Mouse (Mus musculus): Measurements from ENCODE around the gene Cacng1. TPM values are rescaled to one million over a fixed set of nuclear protein-coding genes. Genes with fewer than 3 reads are reported as not detected.

Cacng1 gene
- total RNA-seq (2012; rRNA removed) (not detected in 2 replicates), total RNA-seq (2014; rRNA removed) (not detected in 2 replicates), polyA plus RNA-seq (2012; ENCODE audit: insufficient read length, low read depth) (not detected in 2 replicates)

DNA sequence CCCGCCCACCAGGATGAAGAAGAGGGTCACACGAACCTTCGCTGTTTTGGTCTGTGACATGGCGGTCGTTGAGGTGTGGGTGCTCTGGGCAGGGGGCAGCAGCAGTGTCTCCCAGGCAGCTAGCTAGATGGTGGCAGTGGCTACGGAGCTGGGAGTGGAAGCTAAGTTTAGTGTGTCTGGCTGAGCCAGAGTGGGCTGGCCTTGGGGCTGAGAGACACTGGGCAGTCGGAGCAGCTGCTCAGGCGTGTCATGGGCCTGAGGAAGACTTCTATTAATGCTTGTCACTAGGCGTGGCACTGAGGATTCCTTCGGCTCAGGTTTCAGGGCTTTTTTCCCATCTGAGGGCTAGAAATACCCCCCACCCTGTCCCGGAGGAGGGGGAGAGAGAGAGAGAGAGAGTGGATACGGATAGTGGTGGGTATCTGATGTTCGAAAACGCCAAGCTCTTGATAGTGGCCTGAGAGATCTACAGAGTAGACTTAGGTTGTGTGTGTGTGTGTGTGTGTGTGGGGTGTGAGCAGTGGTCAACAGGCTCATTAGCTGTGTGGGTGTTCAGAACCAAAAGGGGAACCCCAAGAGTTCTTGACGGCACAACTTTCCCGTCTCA lies at the start of gene Cacng1:
Gene Cacng1 (minus strand): TSS at position 191 of the 607 bp plus-strand sequence.
- H3K9me3 ChIP-seq (replicated peaks; ENCODE audit: low read length) = peaks cover 5% of the 10 kb centered on the region
- peaks cover 9 to 29% of the 10 kb centered on the region in 2 experiments for H3K4me1 ChIP-seq (ENCODE audit: control insufficient read depth in 1 of 2, insufficient read depth in 2 of 2)
- in situ Hi-C loops (cut with MboI; ENCODE audit: low pct_ligation_motif_present, low pct_unique_long_range_greater_than_20kb, low sequenced_read_pairs) = no loop called here
- no peak within 1 kb of the TSS for H3K9ac ChIP-seq (ENCODE audit: insufficient read depth, low read depth)
- H3K27me3 ChIP-seq (replicated peaks) = no peaks in the 10 kb centered on the region
- H3K79me2 ChIP-seq (replicated peaks; ENCODE audit: control insufficient read depth, extremely low read depth, insufficient read depth, poor library complexity, severe bottlenecking) = no peaks in the 10 kb centered on the region
- no peak within 1 kb of the TSS for H3K27ac ChIP-seq (ENCODE audit: insufficient read depth, low read depth)
- TF ChIP-seq RAD21 (IDR thresholded peaks at IDR 0.05; ENCODE audit: low read depth, low read length) (no peak), JUN (IDR thresholded peaks at IDR 0.05; ENCODE audit: insufficient read depth, low read depth, low read length) (no peak), ZKSCAN1 (IDR thresholded peaks at IDR 0.05; ENCODE audit: borderline replicate concordance, low read depth, low read length) (no peak), POLR2AphosphoS2 (IDR thresholded peaks at IDR 0.05; ENCODE audit: low read depth, low read length) (no peak), MAFK (IDR thresholded peaks at IDR 0.05; ENCODE audit: insufficient replicate concordance, low read length) (no peak), IRF4 (IDR thresholded peaks at IDR 0.05; ENCODE audit: low read depth, low read length) (no peak), CTCF (conservative IDR thresholded peaks at IDR 0.05 in 1 of 2, IDR thresholded peaks at IDR 0.05 in 1 of 2; ENCODE audit: low read depth in 2 of 2, low read length in 2 of 2) (no peak), KAT2A (IDR thresholded peaks at IDR 0.05; ENCODE audit: insufficient replicate concordance, low read length) (no peak), SIN3A (IDR thresholded peaks at IDR 0.05; ENCODE audit: low read length) (no peak), USF1 (IDR thresholded peaks at IDR 0.05; ENCODE audit: low read depth, low read length) (no peak), GABPA (IDR thresholded peaks at IDR 0.05; ENCODE audit: insufficient replicate concordance, low read depth, low read length) (no peak), BHLHE40 (IDR thresholded peaks at IDR 0.05; ENCODE audit: low read depth, low read length) (no peak), ZNF384 (IDR thresholded peaks at IDR 0.05; ENCODE audit: low read depth, low read length) (no peak), MAZ (IDR thresholded peaks at IDR 0.05; ENCODE audit: low read depth, low read length) (no peak), ELF1 (IDR thresholded peaks at IDR 0.05; ENCODE audit: low read depth, low read length) (no peak), MEF2A (IDR thresholded peaks at IDR 0.05; ENCODE audit: borderline replicate concordance, low read depth, low read length) (no peak), TBP (conservative IDR thresholded peaks at IDR 0.05; ENCODE audit: low read depth, low read length) (no peak), ZC3H11A (IDR thresholded peaks at IDR 0.05; ENCODE audit: low read depth, low read length) (no peak)
- no peaks in the 10 kb centered on the region for H3K36me3 ChIP-seq (replicated peaks in 1 of 2; ENCODE audit: control insufficient read depth in 1 of 2, insufficient read depth in 1 of 2, low read length in 1 of 2)
- dilution Hi-C loops (cut with MboI; ENCODE audit: extremely low pct_ligation_motif_present, extremely low pct_unique_long_range_greater_than_20kb, low sequenced_read_pairs) = no loop called here
- H3K4me3 ChIP-seq (replicated peaks in 1 of 3; ENCODE audit: low read depth in 2 of 3, low read length in 2 of 3, poor library complexity in 1 of 3) = no peak within 1 kb of the TSS
- DNase-seq (ENCODE audit: extremely low read depth) = no peak
- H3K4me2 ChIP-seq (ENCODE audit: insufficient read depth, low read depth, poor library complexity, severe bottlenecking) = no peak within 1 kb of the TSS

GRCm38 (mm10) chr11:107762688-107763460 lies 46.6 kb upstream of the Cacng1 start:
- Histone ChIP-seq H3K4me2 (ENCODE audit: insufficient read depth, low read depth, poor library complexity, severe bottlenecking) (no peak overlapping the region), H3K36me3 (replicated peaks in 1 of 2; ENCODE audit: control insufficient read depth in 1 of 2, insufficient read depth in 1 of 2, low read length in 1 of 2) (no peaks in the 10 kb centered on the region), H3K27ac (ENCODE audit: insufficient read depth, low read depth) (no peak overlapping the region), H3K27me3 (replicated peaks) (peaks cover 67% of the 10 kb centered on the region), H3K79me2 (replicated peaks; ENCODE audit: control insufficient read depth, extremely low read depth, insufficient read depth, poor library complexity, severe bottlenecking) (no peaks in the 10 kb centered on the region), H3K9ac (ENCODE audit: insufficient read depth, low read depth) (no peak overlapping the region), H3K9me3 (replicated peaks; ENCODE audit: low read length) (no peaks in the 10 kb centered on the region), H3K4me1 (ENCODE audit: control insufficient read depth in 1 of 2, insufficient read depth in 2 of 2) (no peaks in the 10 kb centered on the region), H3K4me3 (replicated peaks in 1 of 3; ENCODE audit: low read depth in 2 of 3, low read length in 2 of 3, poor library complexity in 1 of 3) (no peak overlapping the region)
- TF ChIP-seq ELF1 (IDR thresholded peaks at IDR 0.05; ENCODE audit: low read depth, low read length) (no peak), MAFK (IDR thresholded peaks at IDR 0.05; ENCODE audit: insufficient replicate concordance, low read length) (no peak), BHLHE40 (IDR thresholded peaks at IDR 0.05; ENCODE audit: low read depth, low read length) (no peak), JUND (conservative IDR thresholded peaks at IDR 0.05; ENCODE audit: low read depth, low read length) (no peak), NELFE (IDR thresholded peaks at IDR 0.05; ENCODE audit: low read depth, low read length) (no peak), EP300 (IDR thresholded peaks at IDR 0.05; ENCODE audit: low read length) (no peak), CHD2 (IDR thresholded peaks at IDR 0.05; ENCODE audit: low read length) (no peak), SIN3A (IDR thresholded peaks at IDR 0.05; ENCODE audit: low read length) (no peak), POLR2A (IDR thresholded peaks at IDR 0.05; ENCODE audit: low read depth, low read length) (no peak), MAZ (IDR thresholded peaks at IDR 0.05; ENCODE audit: low read depth, low read length) (no peak), ZKSCAN1 (IDR thresholded peaks at IDR 0.05; ENCODE audit: borderline replicate concordance, low read depth, low read length) (no peak), TBP (conservative IDR thresholded peaks at IDR 0.05; ENCODE audit: low read depth, low read length) (no peak), ETS1 (conservative IDR thresholded peaks at IDR 0.05; ENCODE audit: low read depth, low read length) (no peak), MEF2A (IDR thresholded peaks at IDR 0.05; ENCODE audit: borderline replicate concordance, low read depth, low read length) (no peak), UBTF (IDR thresholded peaks at IDR 0.05; ENCODE audit: low read depth, low read length) (no peak), USF2 (conservative IDR thresholded peaks at IDR 0.05; ENCODE audit: low read depth, low read length) (no peak), ZC3H11A (IDR thresholded peaks at IDR 0.05; ENCODE audit: low read depth, low read length) (no peak)
- dilution Hi-C loops (cut with MboI; ENCODE audit: extremely low pct_ligation_motif_present, extremely low pct_unique_long_range_greater_than_20kb, low sequenced_read_pairs) = no loop called here
- no peak for DNase-seq (ENCODE audit: extremely low read depth)
- in situ Hi-C loops (cut with MboI; ENCODE audit: low pct_ligation_motif_present, low pct_unique_long_range_greater_than_20kb, low sequenced_read_pairs) = no loop called here

Measured in CH12.LX (cell line).